Mouse (Mus musculus): Measurements from ENCODE around the gene Faxc.
A peak's percentile ranks its signal among the peaks of the same experiment; 100 is the strongest.

Gene Faxc

GRCm38 (mm10) chr4:21930971-21931771 lies at the start of gene Faxc:
Faxc (plus strand) TSS chr4:21931329.
- peak; percentile 21 for DNase-seq

GRCm38 (mm10) chr4:21882806-21883205 lies 48.3 kb upstream of the Faxc start:
- DNase-seq: no peak

GRCm38 (mm10) chr4:21885831-21886230 lies 45.3 kb upstream of the Faxc start:
- DNase-seq: no peak

DNA sequence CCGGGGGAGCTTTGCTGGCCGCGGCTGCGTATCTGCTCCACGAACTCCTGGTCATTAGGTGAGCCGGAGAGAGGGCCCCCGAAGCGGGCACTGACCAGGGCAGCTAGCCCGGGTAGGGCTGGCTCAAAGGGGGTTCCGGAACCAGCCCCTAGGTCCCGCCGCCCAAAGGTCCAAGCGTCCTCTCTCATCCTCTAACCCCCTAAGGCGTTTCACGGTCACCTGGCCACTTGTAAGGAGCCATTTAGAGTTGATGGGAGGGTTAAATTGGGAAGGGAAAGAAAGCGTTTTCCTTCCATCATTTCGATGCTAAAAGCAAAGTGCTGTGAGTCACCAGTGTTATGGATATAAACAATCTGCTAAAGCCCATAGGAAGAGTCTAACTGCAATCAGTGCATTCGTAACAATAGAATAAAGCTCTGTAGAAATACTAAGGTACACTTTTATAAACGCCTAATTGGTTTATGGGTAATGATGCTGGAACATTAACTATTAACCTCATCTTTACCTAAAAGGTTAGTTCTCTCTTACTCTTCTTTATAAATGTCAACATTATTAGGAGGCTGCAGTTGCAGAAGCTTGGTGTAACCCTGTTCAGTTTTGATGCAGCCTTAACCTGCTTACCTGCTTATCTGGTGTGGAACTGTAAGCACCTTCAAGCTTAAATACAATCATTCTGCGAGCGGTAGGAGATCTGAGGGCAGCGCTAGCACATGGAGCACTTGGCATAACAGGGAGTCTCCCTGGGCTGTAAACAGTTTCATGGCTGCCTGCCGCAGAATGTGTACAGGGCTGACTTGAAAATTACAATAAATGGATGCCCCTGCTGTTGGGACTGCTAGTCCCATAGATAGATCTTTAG lies 872 bp downstream of the Faxc start:
- DNase-seq: no peak

GRCm38 (mm10) chr4:21935378-21935777 lies 4.2 kb downstream of the Faxc start:
- no peak for DNase-seq

DNA sequence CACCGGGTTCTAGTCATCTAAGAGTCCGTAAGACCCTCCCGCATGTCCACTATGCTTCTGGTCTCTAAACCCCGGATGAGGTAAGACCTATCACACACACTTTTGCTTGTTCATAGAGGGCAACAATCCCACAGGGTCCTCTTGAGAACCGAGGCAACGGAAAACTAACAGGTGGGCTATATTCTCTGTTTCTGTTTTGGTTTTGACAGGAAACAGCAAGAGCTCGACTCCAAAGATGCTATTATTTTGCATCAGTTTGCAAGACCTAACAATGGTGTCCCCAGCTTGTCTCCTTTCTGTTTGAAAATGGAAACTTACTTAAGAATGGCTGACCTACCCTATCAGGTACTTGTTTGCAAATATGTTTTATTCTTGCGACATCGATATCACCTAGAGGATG lies 5.3 kb downstream of the Faxc start:
- DNase-seq: no peak

- no peak for DNase-seq
Measured at GRCm38 (mm10) chr4:21937890-21938289, 6.8 kb downstream of the Faxc start.

DNA sequence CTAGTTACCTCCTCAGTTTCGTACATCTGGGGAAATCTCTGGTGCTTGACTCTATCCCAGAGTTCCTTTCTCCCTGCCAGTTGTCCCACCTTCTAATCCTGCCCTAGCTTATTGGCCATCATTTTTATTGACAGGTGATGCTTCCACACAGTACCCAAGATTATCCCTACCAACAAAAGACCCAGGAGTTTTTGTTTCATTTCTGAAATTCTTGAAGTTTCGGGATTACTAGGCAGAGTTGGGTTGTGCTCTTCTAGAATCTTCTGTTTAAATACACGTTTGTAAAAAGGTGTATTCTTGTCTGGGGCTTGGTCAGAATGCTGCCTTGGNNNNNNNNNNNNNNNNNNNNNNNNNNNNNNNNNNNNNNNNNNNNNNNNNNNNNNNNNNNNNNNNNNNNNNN lies 13.5 kb downstream of the Faxc start:
- DNase-seq: no peak

GRCm38 (mm10) chr4:21951444-21951843 lies 20.3 kb downstream of the Faxc start:
- peak; percentile 38 for DNase-seq

GRCm38 (mm10) chr4:21952255-21952654 lies 21.1 kb downstream of the Faxc start:
- no peak for DNase-seq

DNA sequence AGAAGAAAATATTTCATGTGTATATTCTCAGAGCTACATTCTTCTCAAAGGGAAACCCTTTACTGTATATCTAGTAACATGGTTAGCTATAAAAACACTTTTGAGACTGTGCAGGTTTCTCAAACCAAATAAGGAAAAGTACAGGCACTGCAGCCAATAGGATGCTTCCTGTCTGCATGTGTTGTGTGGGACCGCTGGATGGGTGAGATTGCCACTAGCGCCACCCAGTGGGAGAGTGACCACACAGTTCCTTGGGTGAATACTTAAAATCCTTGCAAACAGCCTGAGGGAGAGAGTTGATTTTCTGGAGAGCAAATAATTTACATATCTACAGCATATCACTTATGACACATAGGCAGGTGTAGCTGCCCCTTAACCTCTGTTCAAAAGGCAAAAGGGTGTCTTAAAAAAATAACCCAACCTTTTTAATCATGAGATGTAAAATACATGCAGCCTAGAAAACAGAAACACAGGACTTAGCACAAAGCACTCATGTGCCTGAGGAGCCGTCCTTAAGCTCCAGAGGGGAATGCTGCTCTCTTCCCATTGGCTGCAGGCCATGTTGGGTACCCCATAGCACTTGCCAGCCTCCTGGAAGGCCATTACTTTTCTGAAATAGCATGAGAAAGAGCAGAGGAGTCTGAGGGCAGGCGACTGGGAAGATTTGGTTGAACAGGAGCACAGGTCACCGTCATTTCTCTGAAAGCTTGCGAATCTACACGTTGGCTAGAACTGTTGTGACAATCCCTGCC lies 26.6 kb downstream of the Faxc start:
- DNase-seq: peak; percentile 53

GRCm38 (mm10) chr4:21971949-21972348 lies 40.8 kb downstream of the Faxc start:
- DNase-seq: no peak

GRCm38 (mm10) chr4:21974126-21974525 lies 43.0 kb downstream of the Faxc start:
- DNase-seq: no peak

- DNase-seq: no peak
Measured at GRCm38 (mm10) chr4:21980471-21980870, 49.3 kb downstream of the Faxc start.

DNA sequence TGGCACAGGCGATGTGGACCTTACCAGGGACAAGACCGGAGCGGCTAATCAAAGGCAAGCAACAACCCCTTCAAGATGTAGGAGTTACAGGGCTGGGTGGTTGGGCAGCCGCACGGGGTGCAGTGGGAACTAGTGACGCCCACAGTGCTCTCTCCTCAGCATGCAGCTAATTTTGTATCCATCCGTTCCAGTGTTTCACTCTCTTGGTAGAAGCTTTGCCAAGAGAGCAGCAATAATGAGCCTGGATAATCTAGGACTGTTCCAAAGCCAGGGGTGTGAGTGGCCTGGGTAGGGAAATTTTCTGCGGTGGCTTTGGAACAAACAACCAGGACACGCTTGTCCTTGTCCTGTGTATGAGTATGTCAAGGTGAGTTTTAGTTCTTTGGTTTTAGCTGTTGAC lies 51.3 kb downstream of the Faxc start:
- no peak for DNase-seq

DNA sequence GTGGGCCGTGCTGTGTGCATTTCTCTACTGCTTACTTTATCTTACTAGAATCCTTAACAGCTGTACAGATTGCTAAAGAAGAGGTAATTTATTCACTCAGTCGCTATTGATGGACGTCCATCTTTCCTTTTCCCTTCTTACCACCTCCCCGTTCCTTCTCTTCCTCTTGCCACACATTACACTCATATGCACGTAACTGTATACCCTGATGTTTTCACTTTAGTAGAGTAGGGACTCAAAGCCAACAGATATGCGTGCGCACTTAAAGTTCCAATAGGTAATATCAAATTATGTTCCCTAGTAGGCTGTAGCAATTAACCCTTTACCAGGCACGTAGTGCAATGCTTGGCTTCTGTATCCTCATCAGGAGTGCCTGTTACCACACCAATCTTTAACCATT lies 55.7 kb downstream of the Faxc start:
- no peak for DNase-seq

- DNase-seq: no peak
Measured at GRCm38 (mm10) chr4:21987460-21987859, 56.3 kb downstream of the Faxc start.

DNA sequence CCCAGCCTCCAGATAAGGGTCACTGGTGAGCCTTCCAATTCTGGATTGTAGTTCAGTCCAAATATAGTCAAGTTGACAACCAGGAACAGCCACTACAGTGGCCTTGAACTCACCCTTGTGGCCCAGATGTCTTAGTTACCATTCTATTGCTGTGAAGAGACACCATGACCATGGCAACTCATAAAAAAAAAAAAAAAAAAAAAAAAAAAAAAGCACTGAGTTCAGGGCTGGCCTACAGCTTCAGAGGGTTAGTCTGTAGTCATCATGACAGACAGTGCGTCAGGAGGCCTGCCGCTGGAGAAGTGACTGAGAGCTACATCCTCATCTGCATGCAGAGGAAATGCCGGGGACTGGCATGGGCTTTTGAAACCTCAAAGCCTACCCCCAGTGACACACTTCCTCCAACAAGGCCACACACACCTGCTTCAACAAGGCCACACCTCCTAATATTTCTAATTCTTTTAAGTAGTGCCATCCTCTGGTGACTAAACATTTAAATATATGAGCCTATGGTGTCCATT lies 58.5 kb downstream of the Faxc start:
- DNase-seq: no peak

DNA sequence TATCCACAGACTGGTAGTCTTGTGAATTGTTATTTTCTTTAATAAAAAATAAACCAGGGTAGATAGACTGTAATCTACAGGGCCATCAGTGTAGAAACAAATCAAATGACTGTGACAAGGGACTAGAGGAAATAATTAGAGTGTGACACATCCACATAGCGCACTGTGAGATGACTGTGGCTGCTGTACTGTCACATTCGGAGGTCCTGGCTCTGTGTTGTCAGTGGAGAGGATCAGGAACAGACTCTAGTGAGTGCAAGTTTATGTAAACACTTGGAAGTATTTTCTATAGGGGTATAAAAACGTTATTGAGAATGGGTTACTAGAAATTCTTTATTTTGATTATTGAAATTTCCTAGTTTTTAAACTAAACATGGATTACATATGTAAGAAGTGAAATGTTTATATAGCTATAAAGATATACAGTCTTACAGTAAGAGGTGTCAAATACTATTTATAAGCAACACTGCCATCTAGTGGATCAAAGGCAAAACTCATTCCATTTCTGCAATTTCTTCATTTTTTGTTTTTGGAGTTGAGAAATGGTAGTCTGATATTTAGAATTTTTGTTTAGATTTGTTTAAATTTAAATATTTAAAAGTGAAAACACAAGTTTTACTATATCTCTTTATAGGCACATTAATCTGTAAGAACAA lies 59.6 kb downstream of the Faxc start:
- DNase-seq: no peak

- peak; percentile 30 for DNase-seq
Measured at GRCm38 (mm10) chr4:22017656-22018379, 86.7 kb downstream of the Faxc start.

- DNase-seq: no peak
Measured at GRCm38 (mm10) chr4:22018414-22018813, 87.3 kb downstream of the Faxc start.

DNA sequence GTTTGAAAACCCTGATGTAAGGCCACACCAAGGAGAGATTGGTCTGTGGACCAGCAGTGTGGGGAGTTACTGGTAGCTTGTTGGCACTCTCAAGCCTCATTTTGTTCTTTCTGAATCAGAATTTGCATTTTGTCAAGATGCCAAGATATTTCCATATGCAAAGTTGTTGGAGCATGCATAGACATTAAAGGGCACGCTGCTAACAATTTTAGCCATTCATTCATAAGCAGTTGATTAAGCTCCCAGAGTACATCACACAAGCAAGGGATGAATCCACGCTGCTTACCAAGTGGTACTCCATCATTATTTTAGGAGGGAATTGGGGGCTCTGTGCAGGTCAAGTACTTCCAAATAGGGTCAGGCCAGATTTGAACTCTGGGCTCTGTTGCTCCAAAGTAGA lies 98.8 kb downstream of the Faxc start:
- no peak for DNase-seq

All from lung, postnatal 14 days (tissue).